Mouse (Mus musculus): ENCODE results near the gene Tle3. TPM values are rescaled to one million over a fixed set of nuclear protein-coding genes. Genes with fewer than 3 reads are reported as not detected.

Tle3 gene
- polyA plus RNA-seq, 1 experiment from 2014 or later = 24.3 TPM

DNA sequence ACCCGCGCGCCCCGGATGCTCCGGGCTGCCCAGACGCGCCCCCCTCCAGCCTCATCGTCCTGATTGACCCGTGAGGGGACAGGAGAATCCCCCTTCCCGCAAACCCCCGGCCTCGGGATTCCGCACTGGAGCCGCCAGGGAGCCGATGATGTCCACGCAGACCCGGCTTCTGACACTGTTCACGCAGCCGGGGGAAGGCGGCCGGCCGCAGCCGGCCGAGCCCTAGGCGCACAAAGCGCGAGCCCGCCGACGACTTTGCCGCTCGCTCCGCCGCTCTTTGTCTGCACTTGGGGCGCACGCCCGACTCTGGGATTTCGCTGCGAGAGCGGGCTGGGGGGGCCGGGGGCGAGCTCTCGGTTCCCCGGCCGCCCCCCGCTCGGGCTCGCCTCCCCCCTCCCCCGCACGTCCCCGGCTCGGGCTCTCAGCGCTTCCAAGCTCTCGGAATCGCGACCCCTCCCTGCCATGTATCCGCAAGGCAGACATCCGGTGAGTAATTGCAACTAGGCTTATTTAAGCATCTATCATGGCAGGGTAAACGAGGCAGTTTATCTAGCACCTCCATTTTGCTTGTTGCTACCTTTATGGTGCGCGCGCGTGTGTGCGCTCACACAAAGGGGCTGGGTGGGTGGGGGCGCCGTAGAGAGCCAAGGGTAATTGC is 939 bp downstream of the Tle3 start:
- H3K9ac ChIP-seq (ENCODE audit: low read depth, low read length) = peak overlapping the region; percentile 81
- no peak for ATAC-seq

DNA sequence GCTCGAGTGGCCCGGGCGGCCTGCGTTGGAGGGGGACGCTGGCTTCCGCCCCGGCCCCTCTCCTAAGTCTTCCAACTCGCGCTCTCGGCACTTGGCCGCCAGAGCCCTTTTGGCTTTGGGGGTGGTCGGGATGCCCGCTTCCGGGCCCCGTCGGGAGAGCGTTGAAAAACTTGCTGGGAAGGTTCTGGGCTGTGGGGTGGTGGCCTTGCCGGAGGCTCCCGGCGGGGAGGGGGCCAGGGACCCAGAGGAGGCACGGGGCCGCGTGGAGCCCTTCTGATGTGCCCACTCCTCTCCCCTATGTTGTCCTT is 1.4 kb downstream of the Tle3 start:
- TF ChIP-seq CTCF (IDR thresholded peaks at IDR 0.05; ENCODE audit: low read depth) = no peak
- H3K4me3 ChIP-seq (ENCODE audit: low read depth, low read length) = peak overlapping the region; percentile 91
- H3K4me1 ChIP-seq (replicated peaks; ENCODE audit: control insufficient read depth, insufficient read depth, low read length) = peaks cover 30% of the 10 kb centered on the region
- under 1% methylated on average over 23 of the region's 23 CpGs for WGBS
- no peak for ATAC-seq
- peaks cover 3% of the 10 kb centered on the region for H3K36me3 ChIP-seq (ENCODE audit: control insufficient read depth, insufficient read depth)
- peak overlapping the region; percentile 96 for H3K4me2 ChIP-seq (replicated peaks; ENCODE audit: low read depth)
- no peaks in the 10 kb centered on the region for H3K9me3 ChIP-seq (ENCODE audit: control insufficient read depth)
- peak overlapping the region; percentile 81 for H3K9ac ChIP-seq (ENCODE audit: low read depth, low read length)
- peak overlapping the region; percentile 79 for H3K27ac ChIP-seq (ENCODE audit: low read depth, low read length)
- no peaks in the 10 kb centered on the region for H3K27me3 ChIP-seq (replicated peaks; ENCODE audit: control insufficient read depth, insufficient read depth, low read length)

More for the DNA sequence above, 939 bp downstream of the Tle3 start:
- Histone ChIP-seq H3K27me3 (replicated peaks; ENCODE audit: control insufficient read depth, insufficient read depth, low read length) (no peaks in the 10 kb centered on the region), H3K4me3 (ENCODE audit: low read depth, low read length) (peak overlapping the region; percentile 91), H3K36me3 (ENCODE audit: control insufficient read depth, insufficient read depth) (no peaks in the 10 kb centered on the region; the same call in none of the 2 replicates), H3K9me3 (ENCODE audit: control insufficient read depth) (no peaks in the 10 kb centered on the region), H3K4me2 (replicated peaks; ENCODE audit: low read depth) (peak overlapping the region; percentile 96), H3K27ac (ENCODE audit: low read depth, low read length) (peak overlapping the region; percentile 79), H3K4me1 (replicated peaks; ENCODE audit: control insufficient read depth, insufficient read depth, low read length) (peaks cover 33% of the 10 kb centered on the region)
- under 1% methylated on average over 64 of the region's 66 CpGs for WGBS
- peak; percentile 50 for TF ChIP-seq CTCF (IDR thresholded peaks at IDR 0.05; ENCODE audit: low read depth)

DNA sequence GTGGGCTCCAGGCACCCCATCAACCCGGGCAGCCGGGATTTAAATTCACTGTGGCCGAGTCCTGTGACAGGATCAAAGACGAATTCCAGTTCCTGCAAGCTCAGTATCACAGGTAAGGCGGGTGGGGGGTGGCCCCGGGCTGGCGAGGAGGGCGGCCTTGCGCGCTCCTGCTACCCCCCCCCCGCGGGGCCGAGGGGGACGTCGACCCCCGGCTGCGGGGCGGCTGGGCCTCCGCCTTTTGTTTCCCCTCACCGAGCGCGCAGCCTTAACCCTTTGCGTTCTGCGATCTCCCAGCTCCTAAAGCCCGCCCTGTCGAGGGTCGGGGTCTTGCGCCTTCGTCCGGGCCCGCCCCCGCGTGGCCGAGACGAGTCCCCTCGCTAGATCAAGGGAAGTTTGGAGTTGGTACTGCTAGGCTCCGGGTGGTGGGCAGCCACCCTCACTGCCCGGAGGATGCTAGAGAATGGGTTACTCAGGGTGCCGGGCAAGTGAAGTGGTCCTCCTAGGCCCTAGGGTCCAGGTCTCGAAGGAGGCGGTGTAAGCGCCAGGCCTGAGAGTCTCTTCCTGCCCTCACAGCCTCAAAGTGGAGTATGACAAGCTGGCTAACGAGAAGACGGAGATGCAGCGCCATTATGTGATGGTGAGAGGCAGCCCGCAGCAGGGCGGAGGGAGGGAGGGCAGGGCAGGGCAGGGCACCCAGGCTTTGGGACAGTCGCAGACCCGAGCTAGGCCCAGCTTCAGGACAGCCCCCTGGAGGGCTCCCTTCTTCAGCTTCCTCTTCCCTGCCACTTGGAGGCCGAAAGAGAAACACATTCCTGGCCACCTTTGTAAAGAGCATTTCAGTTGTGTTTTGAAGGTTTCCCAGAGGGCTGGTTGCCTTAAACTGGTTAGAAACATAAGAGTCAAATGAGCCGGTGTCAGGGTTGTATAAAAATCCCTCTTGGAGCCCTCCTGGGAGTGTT is 2.1 kb downstream of the Tle3 start:
- Histone ChIP-seq H3K4me2 (replicated peaks; ENCODE audit: low read depth) (peak overlapping the region; percentile 96), H3K9ac (ENCODE audit: low read depth, low read length) (peak overlapping the region; percentile 81), H3K27me3 (replicated peaks; ENCODE audit: control insufficient read depth, insufficient read depth, low read length) (no peaks in the 10 kb centered on the region), H3K4me1 (replicated peaks; ENCODE audit: control insufficient read depth, insufficient read depth, low read length) (peaks cover 31% of the 10 kb centered on the region), H3K27ac (ENCODE audit: low read depth, low read length) (peak overlapping the region; percentile 79), H3K4me3 (ENCODE audit: low read depth, low read length) (peak overlapping the region; percentile 91), H3K9me3 (ENCODE audit: control insufficient read depth) (no peaks in the 10 kb centered on the region), H3K36me3 (ENCODE audit: control insufficient read depth, insufficient read depth) (peaks cover 6% of the 10 kb centered on the region)
- ATAC-seq = no peak
- TF ChIP-seq CTCF (IDR thresholded peaks at IDR 0.05; ENCODE audit: low read depth) = peak; percentile 50
- WGBS = 3% methylated on average over 45 of the region's 51 CpGs

DNA sequence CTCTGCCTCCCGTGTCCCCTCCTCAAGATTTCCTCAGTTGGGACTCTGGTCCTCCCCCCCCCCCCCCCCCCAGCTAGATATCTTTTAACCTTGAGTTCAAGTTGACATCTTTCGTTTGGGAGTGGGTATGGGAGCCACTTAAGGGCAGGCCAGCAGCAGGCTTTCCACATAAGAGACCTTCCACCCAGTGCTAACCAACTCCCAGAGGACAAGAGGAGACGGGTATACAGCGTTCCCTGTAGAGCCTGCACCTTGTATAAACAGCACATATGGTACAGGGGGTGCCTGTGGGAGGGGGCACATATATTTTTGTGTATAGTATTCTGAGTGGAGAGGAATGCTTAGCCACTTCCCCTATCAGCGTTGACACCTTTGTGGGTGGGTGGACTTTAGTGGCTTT is 2.8 kb downstream of the Tle3 start:
- ATAC-seq = no peak
- Histone ChIP-seq H3K4me3 (ENCODE audit: low read depth, low read length) (peak overlapping the region; percentile 91), H3K4me2 (replicated peaks; ENCODE audit: low read depth) (peak overlapping the region; percentile 96), H3K27me3 (replicated peaks; ENCODE audit: control insufficient read depth, insufficient read depth, low read length) (no peaks in the 10 kb centered on the region), H3K4me1 (replicated peaks; ENCODE audit: control insufficient read depth, insufficient read depth, low read length) (peaks cover 34% of the 10 kb centered on the region), H3K36me3 (ENCODE audit: control insufficient read depth, insufficient read depth) (peaks cover 7% of the 10 kb centered on the region), H3K9ac (ENCODE audit: low read depth, low read length) (0 out of 2 replicates have a peak overlapping the region, but pooled peaks have one; percentile 81), H3K27ac (ENCODE audit: low read depth, low read length) (no peak overlapping the region), H3K9me3 (ENCODE audit: control insufficient read depth) (no peaks in the 10 kb centered on the region)
- no peak for TF ChIP-seq CTCF (IDR thresholded peaks at IDR 0.05; ENCODE audit: low read depth)
- WGBS = 51% methylated on average over 5 of the region's 5 CpGs

- Histone ChIP-seq H3K27ac (ENCODE audit: low read depth, low read length) (peak overlapping the region; percentile 29; the same call in 1 of the 2 replicates), H3K27me3 (replicated peaks; ENCODE audit: control insufficient read depth, insufficient read depth, low read length) (no peaks in the 10 kb centered on the region), H3K4me3 (ENCODE audit: low read depth, low read length) (no peak overlapping the region)
These were observed 3.8 kb downstream of the Tle3 start for GRCm38 (mm10) chr9:61375802-61376561.

More at GRCm38 (mm10) chr9:61375802-61376561, 3.8 kb downstream of the Tle3 start:
- ATAC-seq = no peak
- Histone ChIP-seq H3K9ac (ENCODE audit: low read depth, low read length) (no peak overlapping the region), H3K4me1 (replicated peaks; ENCODE audit: control insufficient read depth, insufficient read depth, low read length) (peaks cover 41% of the 10 kb centered on the region), H3K4me2 (replicated peaks; ENCODE audit: low read depth) (peak overlapping the region; percentile 96), H3K9me3 (ENCODE audit: control insufficient read depth) (no peaks in the 10 kb centered on the region), H3K36me3 (ENCODE audit: control insufficient read depth, insufficient read depth) (peaks cover 16% of the 10 kb centered on the region)
- WGBS = 39% methylated on average over 11 of the region's 11 CpGs
- no peak for TF ChIP-seq CTCF (IDR thresholded peaks at IDR 0.05; ENCODE audit: low read depth)
